Mouse (Mus musculus) cerebellum, adult 2 months (tissue): ENCODE data around the gene Erc2. TPM values are rescaled to one million over a fixed set of nuclear protein-coding genes. Genes with fewer than 3 reads are reported as not detected.

Experiments
- DNase-seq, 2 experiments: peaks; one replicate each; pipeline ENCODE4 v3.0.0; 2021
- H3K27ac ChIP-seq: fragments of 200-500 bp; 2 replicates; pipeline ENCODE4 v1.5.1; 2012; ENCODE audit warnings: low read length, control low read depth, inconsistent platforms; ENCODE audit not compliant: insufficient read depth
- H3K27me3 ChIP-seq: fragments of 200-500 bp; 2 replicates; pipeline ENCODE4 v1.6.1; 2012; ENCODE audit warnings: inconsistent platforms, mild to moderate bottlenecking, low read length, moderate library complexity; ENCODE audit not compliant: control insufficient read depth, insufficient read depth
- H3K4me1 ChIP-seq: fragments of 200-500 bp; 2 replicates; pipeline ENCODE4 v1.6.1; 2011; ENCODE audit warnings: low read length; ENCODE audit not compliant: control insufficient read depth, insufficient read depth
- H3K4me3 ChIP-seq: fragments of 200-500 bp; replicated peaks from 2 replicates; pipeline ENCODE3; 2011; ENCODE audit warnings: mild to moderate bottlenecking, low read depth, low read length, control low read depth; ENCODE audit not compliant: insufficient read depth
- CTCF ChIP-seq: fragments of 200-500 bp; IDR thresholded peaks from 2 replicates; pipeline ENCODE4 v1.5.1; 2011; ENCODE audit warnings: low read depth, mild to moderate bottlenecking, control low read depth, low read length, moderate library complexity, borderline replicate concordance; ENCODE audit not compliant: insufficient read depth
- POLR2A ChIP-seq: fragments of 200-500 bp; IDR thresholded peaks from 2 replicates; pipeline ENCODE4 v1.6.1; 2011; ENCODE audit warnings: low read length, control low read depth, borderline replicate concordance; ENCODE audit not compliant: insufficient read depth
- WGBS: fragments of 180-500 bp; shearing (Covaris S2); methylation state at CpG from one replicate; pipeline ENCODE4 v1.1.7; 2018; 5-methylcytosine and 5-hydroxymethylcytosine counted together
- polyA plus RNA-seq: library from polyadenylated mRNA; depleted of rRNA; stranded (reverse); fragments of >200 nt; gene quantifications from 2 replicates; pipeline ENCODE4 v1.2.3, GENCODE M21; 2012; rRNA removed

The Erc2 gene
- polyA plus RNA-seq, 1 experiment: 15.1 TPM

GRCm38 (mm10) chr14:28522611-28523010 is 900.4 kb downstream of the Erc2 start:
- Histone ChIP-seq H3K4me3 (no peak overlapping the region), H3K27ac (no peak overlapping the region), H3K27me3 (no peaks in the 10 kb centered on the region), H3K4me1 (no peaks in the 10 kb centered on the region)
- 84% methylated on average over 21 of the region's 21 CpGs for WGBS
- TF ChIP-seq CTCF (no peak), POLR2A (no peak)
- DNase-seq: no peak

GRCm38 (mm10) chr14:28525566-28525965 is 903.3 kb downstream of the Erc2 start:
- no peak overlapping the region for H3K4me3 ChIP-seq
- DNase-seq: no peak
- no peaks in the 10 kb centered on the region for H3K27me3 ChIP-seq
- TF ChIP-seq POLR2A (no peak), CTCF (no peak)
- H3K27ac ChIP-seq: no peak overlapping the region
- 71% methylated on average over 1 of the region's 1 CpGs for WGBS
- H3K4me1 ChIP-seq: no peaks in the 10 kb centered on the region

Other genes with a start within 250 kb of the Erc2 start
- gene Fam208a, start 193.6 kb upstream of the Erc2 start, polyA plus RNA-seq: 30.4 and 30.7 TPM in 2 replicates
- gene Ccdc66, start 114.0 kb upstream of the Erc2 start, polyA plus RNA-seq: 11.0 and 12.4 TPM in 2 replicates